Mouse (Mus musculus): ENCODE measurements around the gene Methig1. TPM values are rescaled to one million over a fixed set of nuclear protein-coding genes. Genes with fewer than 3 reads are reported as not detected.

The Methig1 gene
- polyA plus RNA-seq, 1 experiment from 2014 or later = not detected

- DNase-seq (ENCODE audit: low spot score) = no peak
- no peak overlapping the region for H3K4me2 ChIP-seq (ENCODE audit: low read depth)
- peaks cover 6% of the 10 kb centered on the region; the same call in 1 of the 2 replicates for H3K36me3 ChIP-seq (ENCODE audit: control insufficient read depth, insufficient read depth, low read length)
- ATAC-seq (ENCODE audit: insufficient read depth, low FRiP score, low TSS enrichment) = no peak
- H3K4me1 ChIP-seq (ENCODE audit: control insufficient read depth, insufficient read depth, low read length) = no peaks in the 10 kb centered on the region
- no peaks in the 10 kb centered on the region for H3K27me3 ChIP-seq (ENCODE audit: control insufficient read depth, insufficient read depth, low read length)
- no peak overlapping the region for H3K9ac ChIP-seq (ENCODE audit: low read length)
- no peak overlapping the region for H3K27ac ChIP-seq (ENCODE audit: low read depth, low read length)
- H3K9me3 ChIP-seq (ENCODE audit: control insufficient read depth, low read length) = no peaks in the 10 kb centered on the region
- no peak overlapping the region for H3K4me3 ChIP-seq (ENCODE audit: low read depth, low read length)
- WGBS = 83% methylated on average over 4 of the region's 5 CpGs
These were observed 60.4 kb downstream of the Methig1 start for GRCm38 (mm10) chr15:100413306-100413705.

GRCm38 (mm10) chr15:100414011-100414410 lies 61.1 kb downstream of the Methig1 start:
- Histone ChIP-seq H3K36me3 (ENCODE audit: control insufficient read depth, insufficient read depth, low read length) (peaks cover 3% of the 10 kb centered on the region; the same call in 1 of the 2 replicates), H3K4me1 (ENCODE audit: control insufficient read depth, insufficient read depth, low read length) (no peaks in the 10 kb centered on the region), H3K27ac (ENCODE audit: low read depth, low read length) (no peak overlapping the region), H3K9ac (ENCODE audit: low read length) (no peak overlapping the region), H3K27me3 (ENCODE audit: control insufficient read depth, insufficient read depth, low read length) (no peaks in the 10 kb centered on the region), H3K9me3 (ENCODE audit: control insufficient read depth, low read length) (no peaks in the 10 kb centered on the region), H3K4me3 (ENCODE audit: low read depth, low read length) (no peak overlapping the region), H3K4me2 (ENCODE audit: low read depth) (no peak overlapping the region)
- DNase-seq (ENCODE audit: low spot score) (no peak), ATAC-seq (ENCODE audit: insufficient read depth, low FRiP score, low TSS enrichment) (no peak)
- 68% methylated on average over 4 of the region's 4 CpGs for WGBS

GRCm38 (mm10) chr15:100414942-100415341 lies 62.0 kb downstream of the Methig1 start:
- 94% methylated on average over 13 of the region's 13 CpGs for WGBS
- no peaks in the 10 kb centered on the region for H3K9me3 ChIP-seq (ENCODE audit: control insufficient read depth, low read length)
- H3K27ac ChIP-seq (ENCODE audit: low read depth, low read length) = no peak overlapping the region
- H3K4me2 ChIP-seq (ENCODE audit: low read depth) = no peak overlapping the region
- no peak overlapping the region for H3K4me3 ChIP-seq (ENCODE audit: low read depth, low read length)
- DNase-seq (ENCODE audit: low spot score) = no peak
- no peaks in the 10 kb centered on the region for H3K4me1 ChIP-seq (ENCODE audit: control insufficient read depth, insufficient read depth, low read length)
- peaks cover 2% of the 10 kb centered on the region; the same call in 1 of the 2 replicates for H3K36me3 ChIP-seq (ENCODE audit: control insufficient read depth, insufficient read depth, low read length)
- no peak overlapping the region for H3K9ac ChIP-seq (ENCODE audit: low read length)
- ATAC-seq (ENCODE audit: insufficient read depth, low FRiP score, low TSS enrichment) = no peak
- no peaks in the 10 kb centered on the region for H3K27me3 ChIP-seq (ENCODE audit: control insufficient read depth, insufficient read depth, low read length)

GRCm38 (mm10) chr15:100415684-100416083 lies 62.7 kb downstream of the Methig1 start:
- Histone ChIP-seq H3K27me3 (ENCODE audit: control insufficient read depth, insufficient read depth, low read length) (no peaks in the 10 kb centered on the region), H3K27ac (ENCODE audit: low read depth, low read length) (no peak overlapping the region), H3K36me3 (ENCODE audit: control insufficient read depth, insufficient read depth, low read length) (no peaks in the 10 kb centered on the region), H3K4me2 (ENCODE audit: low read depth) (no peak overlapping the region), H3K4me3 (ENCODE audit: low read depth, low read length) (no peak overlapping the region), H3K4me1 (ENCODE audit: control insufficient read depth, insufficient read depth, low read length) (no peaks in the 10 kb centered on the region), H3K9me3 (ENCODE audit: control insufficient read depth, low read length) (no peaks in the 10 kb centered on the region), H3K9ac (ENCODE audit: low read length) (no peak overlapping the region)
- 92% methylated on average over 8 of the region's 8 CpGs for WGBS
- no peak for DNase-seq (ENCODE audit: low spot score)
- ATAC-seq (ENCODE audit: insufficient read depth, low FRiP score, low TSS enrichment) = no peak

- H3K4me1 ChIP-seq (ENCODE audit: control insufficient read depth, insufficient read depth, low read length) = peaks cover 4% of the 10 kb centered on the region; the same call in 1 of the 2 replicates
- H3K4me3 ChIP-seq (ENCODE audit: low read depth, low read length) = no peak overlapping the region
- no peak overlapping the region for H3K27ac ChIP-seq (ENCODE audit: low read depth, low read length)
- H3K36me3 ChIP-seq (ENCODE audit: control insufficient read depth, insufficient read depth, low read length) = no peaks in the 10 kb centered on the region
- ATAC-seq (ENCODE audit: insufficient read depth, low FRiP score, low TSS enrichment) (no peak), DNase-seq (ENCODE audit: low spot score) (no peak)
- no peak overlapping the region for H3K4me2 ChIP-seq (ENCODE audit: low read depth)
- H3K9ac ChIP-seq (ENCODE audit: low read length) = no peak overlapping the region
- WGBS = 89% methylated on average over 9 of the region's 9 CpGs
- no peaks in the 10 kb centered on the region for H3K27me3 ChIP-seq (ENCODE audit: control insufficient read depth, insufficient read depth, low read length)
- no peaks in the 10 kb centered on the region for H3K9me3 ChIP-seq (ENCODE audit: control insufficient read depth, low read length)
These were observed 65.0 kb downstream of the Methig1 start for GRCm38 (mm10) chr15:100417854-100418450.

GRCm38 (mm10) chr15:100419311-100419710 lies 66.4 kb downstream of the Methig1 start:
- DNase-seq (ENCODE audit: low spot score) = no peak
- H3K9me3 ChIP-seq (ENCODE audit: control insufficient read depth, low read length) = no peaks in the 10 kb centered on the region
- no peak overlapping the region for H3K9ac ChIP-seq (ENCODE audit: low read length)
- 80% methylated on average over 8 of the region's 8 CpGs for WGBS
- peaks cover 5% of the 10 kb centered on the region; the same call in 1 of the 2 replicates for H3K27me3 ChIP-seq (ENCODE audit: control insufficient read depth, insufficient read depth, low read length)
- H3K27ac ChIP-seq (ENCODE audit: low read depth, low read length) = 0 out of 2 replicates have a peak overlapping the region, but pooled peaks have one; percentile 20
- H3K36me3 ChIP-seq (ENCODE audit: control insufficient read depth, insufficient read depth, low read length) = no peaks in the 10 kb centered on the region
- H3K4me3 ChIP-seq (ENCODE audit: low read depth, low read length) = no peak overlapping the region
- peaks cover 10% of the 10 kb centered on the region; the same call in 1 of the 2 replicates for H3K4me1 ChIP-seq (ENCODE audit: control insufficient read depth, insufficient read depth, low read length)
- H3K4me2 ChIP-seq (ENCODE audit: low read depth) = no peak overlapping the region
- no peak for ATAC-seq (ENCODE audit: insufficient read depth, low FRiP score, low TSS enrichment)

- Histone ChIP-seq H3K27me3 (ENCODE audit: control insufficient read depth, insufficient read depth, low read length) (peaks cover 13% of the 10 kb centered on the region), H3K4me1 (ENCODE audit: control insufficient read depth, insufficient read depth, low read length) (peaks cover 10% of the 10 kb centered on the region; the same call in 1 of the 2 replicates), H3K27ac (ENCODE audit: low read depth, low read length) (no peak overlapping the region), H3K9ac (ENCODE audit: low read length) (no peak overlapping the region), H3K36me3 (ENCODE audit: control insufficient read depth, insufficient read depth, low read length) (no peaks in the 10 kb centered on the region), H3K4me3 (ENCODE audit: low read depth, low read length) (no peak overlapping the region), H3K9me3 (ENCODE audit: control insufficient read depth, low read length) (no peaks in the 10 kb centered on the region), H3K4me2 (ENCODE audit: low read depth) (no peak overlapping the region)
- 71% methylated on average over 9 of the region's 9 CpGs for WGBS
- DNase-seq (ENCODE audit: low spot score) (no peak), ATAC-seq (ENCODE audit: insufficient read depth, low FRiP score, low TSS enrichment) (no peak)
These were observed 67.2 kb downstream of the Methig1 start for GRCm38 (mm10) chr15:100419901-100420745.

GRCm38 (mm10) chr15:100421059-100421757 lies 68.3 kb downstream of the Methig1 start:
- Histone ChIP-seq H3K9ac (ENCODE audit: low read length) (no peak overlapping the region; the same call in 1 of the 2 replicates), H3K4me1 (ENCODE audit: control insufficient read depth, insufficient read depth, low read length) (peaks cover 10% of the 10 kb centered on the region; the same call in 1 of the 2 replicates), H3K4me2 (ENCODE audit: low read depth) (peak overlapping the region; percentile 84), H3K9me3 (ENCODE audit: control insufficient read depth, low read length) (no peaks in the 10 kb centered on the region), H3K36me3 (ENCODE audit: control insufficient read depth, insufficient read depth, low read length) (no peaks in the 10 kb centered on the region), H3K4me3 (ENCODE audit: low read depth, low read length) (no peak overlapping the region), H3K27ac (ENCODE audit: low read depth, low read length) (no peak overlapping the region), H3K27me3 (ENCODE audit: control insufficient read depth, insufficient read depth, low read length) (peaks cover 17% of the 10 kb centered on the region)
- 44% methylated on average over 8 of the region's 8 CpGs for WGBS
- DNase-seq (ENCODE audit: low spot score) = no peak
- no peak for ATAC-seq (ENCODE audit: insufficient read depth, low FRiP score, low TSS enrichment)
